Mouse (Mus musculus): ENCODE results near the gene Tmed2. TPM values are rescaled to one million over a fixed set of nuclear protein-coding genes. Genes with fewer than 3 reads are reported as not detected.
A peak's percentile ranks its signal among the peaks of the same experiment; 100 is the strongest.
"Not testable (repeated sequence)": the region's sequence is repeated elsewhere in the genome, so short reads cannot be mapped to it uniquely, and the experiment has no call there.

Gene Tmed2
- total RNA-seq, 2 experiments from 2014 or later = 103 to 122 TPM

- no peak for DNase-seq (ENCODE audit: low spot score in 2 of 2)
Observed at GRCm38 (mm10) chr5:124555145-124555544, 14.7 kb downstream of the Tmed2 start.

DNA sequence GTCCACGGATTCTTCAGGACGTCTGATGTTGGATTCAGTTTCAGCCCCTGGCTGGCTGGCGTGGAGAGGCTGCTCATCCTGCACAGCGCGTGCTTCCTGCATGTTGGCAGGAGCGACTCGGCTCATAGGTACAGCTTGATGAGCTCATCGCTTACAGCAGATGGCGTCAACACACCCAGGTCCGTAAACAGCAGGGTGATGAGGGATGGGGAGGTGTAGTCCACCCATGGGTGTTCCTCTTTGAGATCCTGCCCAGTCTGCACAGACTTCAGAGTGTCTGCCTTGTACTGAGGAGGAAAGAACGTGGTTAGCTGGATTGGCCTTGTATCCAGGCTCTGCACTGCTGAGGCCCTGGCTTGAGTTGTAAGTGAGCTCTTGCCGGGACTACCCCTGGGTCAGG is 30.6 kb downstream of the Tmed2 start:
- DNase-seq (ENCODE audit: low spot score in 2 of 2) = peak; percentile 62 to 71

GRCm38 (mm10) chr5:124575467-124575866 is 35.0 kb downstream of the Tmed2 start:
- DNase-seq (ENCODE audit: low spot score in 2 of 2) = no peak

GRCm38 (mm10) chr5:124578633-124579317 is 38.3 kb downstream of the Tmed2 start, which contains the start of the genes Eif2b1 and Gtf2h3:
Gene Eif2b1, minus strand, starts transcription at chr5:124579131.
Gene Gtf2h3, plus strand, starts transcription at chr5:124579140.
- DNase-seq (ENCODE audit: low spot score in 2 of 2) = peak; percentile 97

- DNase-seq (ENCODE audit: low spot score in 2 of 2) = no peak
Observed at GRCm38 (mm10) chr5:124582515-124582914, 42.0 kb downstream of the Tmed2 start.

DNA sequence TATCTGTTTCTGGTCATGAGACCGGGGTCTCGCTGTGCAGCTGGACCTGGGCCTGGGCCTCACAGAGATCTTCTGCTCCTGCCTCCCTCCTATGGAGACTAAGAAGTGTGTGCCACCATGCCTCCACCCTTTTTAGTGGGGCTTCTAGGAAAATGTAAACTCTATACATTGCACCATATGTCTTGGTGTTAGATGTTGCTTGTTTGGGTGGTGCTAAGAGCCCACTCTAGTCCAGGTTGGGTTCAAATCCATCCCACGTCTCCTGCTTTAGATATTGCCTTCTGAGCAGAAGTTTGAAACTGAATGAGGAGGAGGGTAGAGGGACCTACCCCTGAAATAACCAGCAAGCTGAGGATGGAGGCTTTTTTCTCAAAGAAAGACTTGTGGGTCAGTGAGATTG is 52.3 kb downstream of the Tmed2 start:
- DNase-seq (ENCODE audit: low spot score in 2 of 2) = peak in 1 of 2 experiments; percentile 18

DNA sequence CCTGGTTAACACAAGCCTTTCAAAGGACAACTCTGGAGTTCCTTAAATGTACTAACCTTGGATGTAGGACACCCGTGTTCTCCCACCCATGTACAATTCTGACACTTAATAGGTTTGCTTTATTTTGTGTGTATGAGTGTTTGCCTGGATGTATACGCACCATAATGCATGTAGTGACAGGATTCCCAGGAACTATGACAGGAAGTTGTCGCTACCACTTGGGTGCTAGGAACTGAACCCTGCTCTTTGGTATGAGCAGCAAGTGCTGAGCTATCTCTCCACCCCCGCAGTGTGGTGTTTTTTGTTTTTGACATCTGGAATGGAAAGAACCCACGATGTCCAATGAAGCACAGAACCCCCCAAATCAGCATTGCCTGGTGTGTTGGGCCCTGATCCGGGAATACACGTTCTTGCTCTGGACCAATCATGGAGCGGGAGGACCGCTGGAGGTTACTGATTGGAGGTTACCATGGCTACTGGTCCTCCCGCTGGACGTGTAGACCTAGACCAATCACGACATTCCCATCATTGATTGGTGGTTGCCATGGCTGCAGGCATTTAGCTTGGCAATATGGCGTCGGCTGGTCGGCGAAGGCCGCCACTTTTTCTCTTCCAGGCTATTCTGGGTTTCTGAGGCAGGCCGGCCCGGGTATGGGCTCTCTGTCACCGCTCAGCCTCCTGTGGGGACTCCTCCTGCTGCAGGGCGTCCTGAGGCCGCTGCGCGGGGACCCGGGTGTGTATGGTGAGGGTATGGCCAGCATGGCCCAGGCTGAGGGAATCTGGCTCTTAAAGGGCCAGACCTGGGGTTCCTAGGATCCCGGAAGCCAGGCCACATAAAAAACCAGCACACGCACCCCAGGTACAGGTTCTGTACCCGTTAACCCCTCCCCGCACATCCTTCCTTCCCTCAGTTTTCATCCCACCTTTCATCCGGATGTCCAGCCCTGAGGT is 58.0 kb downstream of the Tmed2 start:
- peak; percentile 88 to 94 for DNase-seq (ENCODE audit: low spot score in 2 of 2)

GRCm38 (mm10) chr5:124599726-124600125 is 59.2 kb downstream of the Tmed2 start:
- DNase-seq (ENCODE audit: low spot score in 2 of 2) = not testable (repeated sequence)

Other genes starting within 250 kb of the Tmed2 start
- gene Mphosph9, start 212.7 kb upstream of the Tmed2 start, total RNA-seq (2021) = 10 to 100 TPM; 13.8 to 22.5 TPM
- gene 2810006K23Rik, start 212.6 kb upstream of the Tmed2 start, total RNA-seq (2021) = 10 to 100 TPM; 14.0 TPM
- 100 to 1,000 TPM; 162 to 168 TPM for gene Cdk2ap1, start 177.6 kb upstream of the Tmed2 start, total RNA-seq (2021)
- gene Sbno1, start 114.7 kb upstream of the Tmed2 start, total RNA-seq (2021) = 100 to 1,000 TPM; 175 to 185 TPM
- gene Kmt5a, start 100.8 kb upstream of the Tmed2 start, total RNA-seq (2021) = 10 to 100 TPM; 61.5 to 64.2 TPM
- 10 to 100 TPM; 17.5 to 19.3 TPM for gene Rilpl2, start 62.3 kb upstream of the Tmed2 start, total RNA-seq (2021)
- 10 to 100 TPM; 23.0 to 27.5 TPM for gene Snrnp35, start 57.6 kb upstream of the Tmed2 start, total RNA-seq (2021)
- 10 to 100 TPM; 85.1 to 93.3 TPM for gene Rilpl1, start 9.3 kb upstream of the Tmed2 start, total RNA-seq (2021)
- 10 to 100 TPM; 22.6 to 25.9 TPM for gene Ddx55, start 12.2 kb downstream of the Tmed2 start, total RNA-seq (2021)
- 10 to 100 TPM; 30.6 to 31.3 TPM for gene Eif2b1, start 38.4 kb downstream of the Tmed2 start, total RNA-seq (2021)
- 10 to 100 TPM; 25.0 to 29.6 TPM for gene Gtf2h3, start 38.4 kb downstream of the Tmed2 start, total RNA-seq (2021)
- gene Atp6v0a2, start 87.9 kb downstream of the Tmed2 start, total RNA-seq (2021) = 10 to 100 TPM; 59.8 to 66.9 TPM
- under 1 TPM; 0.21 to 0.30 TPM for gene Dnah10, start 184.4 kb downstream of the Tmed2 start, total RNA-seq (2021)

Data from left cerebral cortex, adult 18-20 months (tissue).